Mouse (Mus musculus) cerebellum, postnatal 14 days (tissue): ENCODE measurements around the gene Zc3h12a.

ENCODE experiments used
- DNase-seq, 2 experiments: peaks; one replicate each; pipeline ENCODE4 v3.0.0; 2021; ENCODE audit warnings: mixed read lengths in 2 of 2

Gene Zc3h12a

GRCm38 (mm10) chr4:125127305-125128084 is at the start of gene Zc3h12a:
Gene Zc3h12a, minus strand, starts transcription at chr4:125127840.
- DNase-seq, result peak; percentile 73 to 77

GRCm38 (mm10) chr4:125176639-125177165 is 49.1 kb upstream of the Zc3h12a start:
- peak; percentile 56 to 60 for DNase-seq

- no peak for DNase-seq
Observed at GRCm38 (mm10) chr4:125176190-125176589, 48.5 kb upstream of the Zc3h12a start.

GRCm38 (mm10) chr4:125175591-125175990 is 48.0 kb upstream of the Zc3h12a start:
- DNase-seq, result peak; percentile 87 to 93

- no peak for DNase-seq
Observed at GRCm38 (mm10) chr4:125174516-125175185, 47.0 kb upstream of the Zc3h12a start.

- no peak for DNase-seq
Observed at GRCm38 (mm10) chr4:125173150-125173549, 45.5 kb upstream of the Zc3h12a start.

GRCm38 (mm10) chr4:125172736-125173135 is 45.1 kb upstream of the Zc3h12a start:
- DNase-seq, result no peak

GRCm38 (mm10) chr4:125167723-125168122 is 40.1 kb upstream of the Zc3h12a start:
- no peak for DNase-seq

- no peak for DNase-seq
Observed at GRCm38 (mm10) chr4:125164861-125165260, 37.2 kb upstream of the Zc3h12a start.

- no peak for DNase-seq
Observed at GRCm38 (mm10) chr4:125162701-125163100, 35.1 kb upstream of the Zc3h12a start.

GRCm38 (mm10) chr4:125161392-125161791 is 33.8 kb upstream of the Zc3h12a start:
- peak in 1 of 2 experiments; percentile 43 for DNase-seq

GRCm38 (mm10) chr4:125160951-125161331 is 33.3 kb upstream of the Zc3h12a start:
- no peak for DNase-seq

GRCm38 (mm10) chr4:125160320-125160950 is 32.8 kb upstream of the Zc3h12a start:
- peak; percentile 97 to 98 for DNase-seq

GRCm38 (mm10) chr4:125158581-125159317 is 31.1 kb upstream of the Zc3h12a start:
- peak; percentile 85 to 94 for DNase-seq

- DNase-seq, result no peak
Observed at GRCm38 (mm10) chr4:125158081-125158480, 30.4 kb upstream of the Zc3h12a start.

- DNase-seq, result no peak
Observed at GRCm38 (mm10) chr4:125157322-125157721, 29.7 kb upstream of the Zc3h12a start.

- DNase-seq, result no peak
Observed at GRCm38 (mm10) chr4:125155646-125156045, 28.0 kb upstream of the Zc3h12a start.

- no peak for DNase-seq
Observed at GRCm38 (mm10) chr4:125153659-125154241, 26.1 kb upstream of the Zc3h12a start.

- DNase-seq, result no peak
Observed at GRCm38 (mm10) chr4:125152469-125152868, 24.8 kb upstream of the Zc3h12a start.

- DNase-seq, result no peak
Observed at GRCm38 (mm10) chr4:125149460-125149859, 21.8 kb upstream of the Zc3h12a start.

GRCm38 (mm10) chr4:125147970-125148369 is 20.3 kb upstream of the Zc3h12a start:
- no peak for DNase-seq

- no peak for DNase-seq
Observed at GRCm38 (mm10) chr4:125145213-125145612, 17.6 kb upstream of the Zc3h12a start.
